Mouse (Mus musculus) brain, embryonic 14.5 days (tissue): ENCODE data around the gene Sox6.

Experiments
- CTCF ChIP-seq: fragments of 200-500 bp; IDR thresholded peaks from 2 replicates; pipeline ENCODE4 v1.5.1; 2012; ENCODE audit warnings: inconsistent platforms, mild to moderate bottlenecking, moderate library complexity, borderline replicate concordance; ENCODE audit not compliant: insufficient read depth, insufficient read length; ENCODE audit errors: extremely low read depth
- POLR2A ChIP-seq: fragments of 200-500 bp; IDR thresholded peaks from 2 replicates; pipeline ENCODE4 v1.6.1; 2012; ENCODE audit warnings: mild to moderate bottlenecking, inconsistent platforms, borderline replicate concordance; ENCODE audit not compliant: poor library complexity, insufficient read depth, insufficient read length, severe bottlenecking; ENCODE audit errors: extremely low read depth

GRCm38 (mm10) chr7:115734137-115734536 lies 304.5 kb downstream of the Sox6 start:
- TF ChIP-seq CTCF (no peak), POLR2A (no peak)
